Mouse (Mus musculus): ENCODE measurements at regions not wholly inside any gene's neighbourhood (a gene's known extent, or its start where the extent isn't known, plus 50 kb on each side); places are given as distances from the start of the nearest gene placed in this dataset.

DNA sequence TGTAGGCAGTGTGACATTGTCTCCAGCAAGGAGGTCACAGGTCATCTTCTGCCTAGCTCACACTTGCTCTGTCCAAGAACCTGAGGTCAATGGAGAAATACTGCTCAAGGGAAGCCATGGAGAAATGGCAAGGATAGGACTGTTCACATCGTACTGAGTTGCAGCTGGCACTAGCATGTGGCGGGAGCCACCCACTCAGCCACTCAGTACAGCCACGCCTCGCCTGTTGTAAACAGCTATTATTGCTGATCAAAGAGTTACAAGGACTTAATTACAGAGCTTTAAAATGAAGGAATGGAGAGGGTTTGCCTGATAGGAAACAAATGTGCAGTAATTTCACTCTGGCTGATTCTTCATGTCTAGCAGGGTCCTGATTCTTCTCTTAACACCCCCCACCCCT is 64.8 kb downstream of the Dll1 start:
- no peak for DNase-seq (ENCODE audit: extremely low spot score, low read depth, low spot score)

DNA sequence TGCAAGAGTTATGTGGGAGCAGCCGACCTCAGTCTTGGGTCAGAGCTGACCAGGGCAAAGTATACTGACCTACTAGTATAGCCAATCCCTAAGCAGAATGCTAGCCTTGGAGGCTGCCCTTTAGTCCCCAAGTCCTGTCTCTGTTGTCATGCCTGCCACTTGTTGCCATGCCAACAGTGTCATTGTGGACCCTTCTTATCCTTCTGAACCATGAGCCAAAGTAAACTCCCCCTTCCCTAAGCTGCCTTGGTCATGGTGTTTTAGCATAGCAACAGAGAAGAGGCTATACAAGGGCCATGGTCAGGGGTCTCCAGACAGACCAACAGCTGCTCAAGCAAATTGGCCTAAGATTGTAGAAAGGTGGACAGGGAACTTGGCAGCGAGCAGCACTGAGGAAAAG is 66.2 kb downstream of the Dll1 start:
- DNase-seq (ENCODE audit: extremely low spot score, low read depth, low spot score), result no peak

DNA sequence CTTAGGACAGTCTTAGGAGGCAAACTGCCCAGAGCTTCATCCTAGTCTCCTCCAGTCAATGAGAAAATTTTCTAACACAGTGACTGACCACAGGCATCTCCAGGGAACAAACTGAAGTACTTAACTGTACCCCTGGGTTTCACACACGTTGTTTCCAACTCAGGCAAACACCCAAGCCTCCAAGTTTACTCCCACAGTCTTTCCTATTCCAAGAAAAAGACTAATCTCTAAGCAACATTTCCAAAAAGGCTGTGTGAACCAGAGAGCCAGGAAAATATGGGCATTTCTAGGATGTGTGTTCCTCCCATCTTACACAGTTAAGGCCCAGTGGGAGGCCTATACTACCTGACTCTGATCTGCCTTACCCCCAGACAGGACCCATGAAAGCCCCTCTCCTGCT is 74.6 kb downstream of the Dll1 start:
- no peak for DNase-seq (ENCODE audit: extremely low spot score, low read depth, low spot score)

DNA sequence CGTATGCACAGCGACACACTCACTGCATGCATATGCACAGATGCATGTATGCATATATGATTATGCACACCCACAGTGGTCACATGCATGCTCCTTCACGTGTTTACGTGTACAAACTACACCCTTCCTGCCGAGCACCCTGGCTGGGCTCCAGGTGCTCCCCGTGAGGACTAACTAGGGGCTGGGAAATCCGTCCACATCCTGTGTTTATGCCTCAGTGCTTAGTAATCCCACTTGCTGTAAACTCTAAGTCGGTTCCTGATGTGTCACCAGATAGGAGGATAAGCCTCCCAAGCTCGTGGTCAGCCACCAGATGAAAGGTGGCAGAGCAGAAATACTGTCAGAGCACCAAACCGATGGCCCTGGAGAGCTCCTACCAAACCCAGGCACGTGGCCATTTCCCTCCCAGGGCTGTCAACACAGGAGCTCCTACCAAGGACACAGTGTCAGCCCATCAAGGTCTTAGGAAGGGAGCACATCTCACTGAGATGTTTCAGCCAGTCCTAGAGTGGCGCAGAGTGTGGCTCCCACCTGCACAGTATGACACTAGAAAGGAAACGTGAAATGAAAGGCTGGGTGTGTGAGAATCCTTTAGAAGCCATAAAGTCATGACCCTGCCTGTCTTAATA is 76.8 kb downstream of the Dll1 start:
- DNase-seq (ENCODE audit: extremely low spot score, low read depth, low spot score), result no peak

DNA sequence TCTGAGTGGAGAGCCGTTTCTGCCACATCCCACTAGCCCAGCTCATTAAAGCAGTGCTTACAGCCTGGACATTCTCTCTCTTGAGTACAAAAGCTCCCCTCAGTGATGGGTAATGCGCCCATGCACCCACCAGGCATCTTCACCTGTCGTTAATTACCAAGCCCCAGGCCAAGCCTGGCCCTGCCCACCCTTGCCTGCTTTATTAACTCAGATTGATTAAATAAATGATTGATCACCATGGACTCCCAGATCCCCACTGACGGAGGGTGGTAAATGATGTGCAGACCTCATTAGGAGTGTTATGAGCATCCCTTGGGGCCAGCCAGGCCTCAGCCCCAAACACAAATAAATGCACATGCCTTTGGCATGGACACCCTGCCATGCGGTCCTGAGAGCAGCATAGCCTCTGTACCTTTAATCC is 82.5 kb downstream of the Dll1 start:
- no peak for DNase-seq (ENCODE audit: extremely low spot score, low read depth, low spot score)

DNA sequence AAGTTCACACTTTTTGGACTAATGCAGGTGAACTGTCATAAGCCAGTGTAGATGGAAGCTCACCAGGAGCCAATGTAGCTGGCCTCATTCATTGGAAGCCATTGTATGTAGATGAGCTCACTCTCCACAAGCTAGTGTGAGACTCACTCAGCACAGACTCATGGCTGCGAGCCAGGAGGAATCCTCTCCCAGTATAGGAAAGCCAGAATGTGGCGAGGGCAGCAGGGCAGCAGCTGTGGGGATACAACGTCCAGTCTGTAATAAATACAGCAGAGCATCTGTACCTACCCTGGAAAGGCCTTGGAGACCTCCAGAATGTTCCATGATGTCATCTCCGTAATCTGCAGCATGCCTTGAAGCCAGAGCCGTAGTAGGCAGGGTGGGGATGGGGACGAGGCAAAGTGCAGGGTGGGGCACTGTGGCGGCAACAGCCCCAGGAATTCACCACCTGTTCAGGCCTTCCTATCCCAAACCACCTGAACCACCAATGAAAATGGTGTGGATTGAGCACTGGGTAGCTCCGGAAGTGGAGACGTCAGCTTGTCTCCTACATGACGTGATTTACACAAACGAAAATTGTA is 84.1 kb downstream of the Dll1 start:
- no peak for DNase-seq (ENCODE audit: extremely low spot score, low read depth, low spot score)

DNA sequence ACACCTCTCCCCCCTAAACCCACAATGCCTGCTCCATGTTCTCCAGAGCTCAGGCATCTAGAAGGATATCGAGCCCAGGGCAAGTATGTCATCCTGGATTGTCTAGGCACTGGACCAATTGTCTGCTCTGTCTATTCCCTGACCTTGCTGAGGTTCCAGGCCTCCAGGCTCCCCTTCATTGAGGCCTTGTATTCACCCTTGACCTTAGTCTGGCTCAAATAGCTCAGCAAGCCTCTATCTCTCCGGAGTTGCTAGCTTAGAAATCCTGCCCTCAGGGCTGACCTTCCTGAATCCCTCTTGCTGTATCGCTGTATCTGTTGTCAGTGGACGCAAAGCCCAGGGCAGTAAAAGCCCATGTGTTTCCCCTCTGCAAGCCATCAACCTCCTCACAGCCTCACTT is 85.0 kb downstream of the Dll1 start:
- DNase-seq (ENCODE audit: extremely low spot score, low read depth, low spot score), result no peak

DNA sequence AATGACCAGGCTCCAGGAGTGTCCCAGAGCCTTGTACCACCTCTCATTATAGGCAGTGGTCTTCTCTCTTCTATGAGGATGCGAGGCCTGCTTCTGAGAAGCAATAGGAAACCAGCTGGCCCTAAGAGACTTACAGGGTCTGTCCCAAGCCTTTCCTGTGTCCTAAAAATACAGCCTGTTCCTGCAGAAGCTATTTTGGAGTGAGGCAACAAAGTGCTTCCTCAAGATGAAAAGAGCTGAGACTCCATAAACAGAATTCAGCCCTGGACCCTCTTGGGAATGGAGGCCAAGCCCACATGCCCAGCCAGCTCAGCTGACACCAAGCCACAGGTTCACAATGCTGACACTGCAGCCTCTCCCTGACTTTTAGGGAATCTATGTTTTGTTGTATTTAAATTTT is 86.3 kb downstream of the Dll1 start:
- no peak for DNase-seq (ENCODE audit: extremely low spot score, low read depth, low spot score)

DNA sequence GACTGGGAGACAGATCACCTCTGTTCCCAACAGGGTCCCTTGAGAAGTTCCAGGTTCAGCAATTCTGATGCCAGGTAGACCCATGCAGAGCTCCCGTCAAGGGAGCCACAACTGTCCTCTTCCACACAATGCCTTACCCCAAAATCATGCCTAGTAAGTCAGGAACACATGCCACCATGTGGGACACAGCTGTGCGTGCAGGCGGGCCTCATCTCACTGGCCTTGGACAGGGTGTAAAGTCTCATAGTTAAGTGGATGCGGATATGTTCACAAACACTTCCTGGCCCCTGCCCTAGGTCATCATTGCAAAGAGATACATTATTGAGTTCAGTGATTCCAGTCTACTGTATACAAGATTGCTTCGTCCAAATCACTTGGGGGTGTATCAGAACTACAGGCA is 87.6 kb downstream of the Dll1 start:
- DNase-seq (ENCODE audit: extremely low spot score, low read depth, low spot score), result no peak

DNA sequence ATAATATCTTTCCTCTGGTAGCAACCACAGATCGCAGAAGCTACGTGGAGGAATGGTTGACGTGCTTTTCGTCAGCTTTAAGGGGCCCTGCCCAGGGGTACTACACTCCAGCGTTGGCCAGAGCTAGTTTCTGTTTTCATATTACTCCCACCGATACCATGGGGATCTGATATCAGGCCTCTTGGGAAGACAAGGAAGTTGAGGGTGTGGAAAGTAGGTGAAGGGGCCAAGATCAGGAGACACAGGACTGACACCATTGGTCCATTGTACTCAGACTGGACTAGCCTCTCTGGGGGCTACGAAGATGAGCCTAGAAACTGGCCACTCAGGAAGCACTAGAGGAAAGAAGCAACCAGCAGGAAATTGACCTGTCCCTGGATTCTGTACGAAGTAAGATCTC is 88.0 kb downstream of the Dll1 start:
- no peak for DNase-seq (ENCODE audit: extremely low spot score, low read depth, low spot score)

DNA sequence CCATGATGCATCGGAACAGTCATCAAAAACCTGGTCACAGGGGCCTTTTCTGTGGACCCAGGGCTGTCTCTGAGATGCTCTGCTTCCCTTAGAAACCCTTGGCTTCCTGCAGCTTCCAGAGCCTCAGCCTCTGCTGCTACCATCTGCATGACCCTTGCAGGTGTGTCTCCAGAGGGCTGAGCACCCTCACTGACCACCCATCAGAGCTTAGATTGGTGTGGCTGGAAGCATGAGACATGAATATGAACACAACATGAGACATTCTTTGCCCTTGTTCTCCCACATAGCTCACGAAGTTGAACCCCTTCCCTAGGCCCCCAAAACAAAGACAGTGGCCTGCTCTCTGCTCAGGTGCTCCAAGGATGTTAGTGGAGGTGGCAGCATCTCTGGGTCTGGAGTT is 90.1 kb downstream of the Dll1 start:
- DNase-seq (ENCODE audit: extremely low spot score, low read depth, low spot score), result no peak

DNA sequence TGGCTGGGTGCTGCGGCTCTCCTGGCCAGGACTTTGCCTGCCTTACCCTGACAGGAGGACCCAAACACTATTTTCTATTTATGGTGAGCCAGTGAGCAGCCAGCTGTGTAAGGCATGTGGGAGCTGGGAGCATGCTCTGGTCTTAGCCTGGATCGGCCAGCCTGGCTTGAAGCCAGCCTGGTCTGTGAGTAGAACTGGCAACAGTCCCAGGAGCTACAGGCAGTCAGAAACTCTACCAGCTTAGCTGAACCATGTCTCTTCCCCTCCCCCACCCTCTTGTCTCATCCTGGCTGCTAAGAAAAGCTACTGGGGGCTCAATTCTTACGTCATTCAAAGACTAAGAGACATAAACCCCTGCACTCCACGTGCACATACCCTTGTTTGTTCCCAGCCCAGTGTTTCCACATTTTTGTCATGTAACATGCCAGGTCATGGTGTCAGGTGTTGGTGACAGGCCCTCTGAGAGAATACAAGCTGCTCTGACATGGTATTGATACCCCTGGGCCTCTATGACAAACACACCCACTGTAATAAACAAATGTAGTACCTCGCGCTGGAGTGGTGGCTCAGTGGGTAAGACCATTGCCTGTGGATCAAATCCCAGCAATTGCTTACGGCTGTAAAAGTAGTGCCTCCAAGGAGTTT is 91.2 kb downstream of the Dll1 start:
- DNase-seq (ENCODE audit: extremely low spot score, low read depth, low spot score), result no peak

DNA sequence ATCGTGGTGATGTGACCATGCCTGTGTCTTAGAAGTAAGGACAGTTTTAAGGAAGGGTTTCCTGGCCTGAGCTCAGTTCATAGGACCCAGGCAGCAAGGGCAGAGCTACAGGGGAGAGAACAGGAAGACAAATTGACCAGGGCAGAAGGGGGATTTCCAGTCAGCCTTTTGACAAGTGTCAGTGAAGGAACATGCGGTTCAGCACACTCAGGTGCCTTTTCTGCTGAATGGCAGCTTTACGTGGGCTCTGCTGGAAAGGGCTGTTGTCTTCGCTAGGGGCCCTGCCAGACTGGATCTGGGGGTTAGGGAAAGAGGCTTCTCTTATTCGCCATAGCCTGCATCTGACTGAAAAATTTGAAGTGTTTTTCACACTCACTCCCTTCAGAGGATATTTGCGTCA is 106.8 kb downstream of the Dll1 start:
- no peak for DNase-seq (ENCODE audit: extremely low spot score, low read depth, low spot score)

DNA sequence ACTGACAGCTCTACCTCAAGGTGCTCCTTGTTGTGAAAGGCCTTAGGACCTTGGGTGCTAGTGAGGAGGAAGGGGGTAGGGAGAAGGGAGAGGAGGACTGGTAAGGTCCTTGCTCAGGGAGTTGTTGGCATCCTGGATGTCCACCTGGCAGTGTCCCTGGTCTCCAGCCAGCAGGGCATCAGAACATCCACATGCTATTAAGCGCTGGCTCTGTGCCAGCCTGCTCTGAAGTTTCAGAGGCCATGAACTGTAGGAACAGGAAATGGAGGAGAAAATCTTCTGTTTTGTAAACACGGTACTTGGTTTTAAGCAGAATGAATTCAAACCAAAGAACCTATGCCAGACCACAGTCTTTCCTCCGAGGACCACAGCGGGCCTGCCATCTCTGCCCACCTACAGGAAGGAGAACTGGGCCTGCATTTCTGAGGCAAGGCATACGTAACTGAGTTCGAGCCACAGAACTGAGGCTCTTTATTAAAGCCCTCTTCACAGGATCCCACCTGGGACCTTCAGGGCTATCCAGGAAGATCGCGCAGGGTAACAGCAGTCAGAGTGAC is 107.5 kb downstream of the Dll1 start:
- DNase-seq (ENCODE audit: extremely low spot score, low read depth, low spot score), result no peak

DNA sequence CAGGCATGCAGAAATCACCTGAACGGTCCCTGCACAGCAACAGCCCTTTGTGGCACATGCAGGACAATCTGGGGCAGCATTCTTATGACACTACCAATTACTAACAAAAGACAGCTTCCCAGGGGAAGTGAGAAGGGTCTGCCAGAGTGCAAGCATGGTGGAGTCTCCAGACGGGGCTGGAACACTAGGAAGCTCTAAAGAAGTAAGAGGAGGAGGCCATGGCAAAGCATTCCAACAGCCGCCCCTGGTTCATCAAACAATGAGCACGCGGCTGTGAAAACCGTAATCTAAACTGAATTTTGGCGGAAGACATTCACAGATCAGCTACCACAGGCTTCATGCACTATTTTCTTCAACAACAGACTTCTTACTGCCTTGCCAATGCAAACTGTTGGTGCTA is 109.0 kb downstream of the Dll1 start:
- DNase-seq (ENCODE audit: extremely low spot score, low read depth, low spot score), result no peak

DNA sequence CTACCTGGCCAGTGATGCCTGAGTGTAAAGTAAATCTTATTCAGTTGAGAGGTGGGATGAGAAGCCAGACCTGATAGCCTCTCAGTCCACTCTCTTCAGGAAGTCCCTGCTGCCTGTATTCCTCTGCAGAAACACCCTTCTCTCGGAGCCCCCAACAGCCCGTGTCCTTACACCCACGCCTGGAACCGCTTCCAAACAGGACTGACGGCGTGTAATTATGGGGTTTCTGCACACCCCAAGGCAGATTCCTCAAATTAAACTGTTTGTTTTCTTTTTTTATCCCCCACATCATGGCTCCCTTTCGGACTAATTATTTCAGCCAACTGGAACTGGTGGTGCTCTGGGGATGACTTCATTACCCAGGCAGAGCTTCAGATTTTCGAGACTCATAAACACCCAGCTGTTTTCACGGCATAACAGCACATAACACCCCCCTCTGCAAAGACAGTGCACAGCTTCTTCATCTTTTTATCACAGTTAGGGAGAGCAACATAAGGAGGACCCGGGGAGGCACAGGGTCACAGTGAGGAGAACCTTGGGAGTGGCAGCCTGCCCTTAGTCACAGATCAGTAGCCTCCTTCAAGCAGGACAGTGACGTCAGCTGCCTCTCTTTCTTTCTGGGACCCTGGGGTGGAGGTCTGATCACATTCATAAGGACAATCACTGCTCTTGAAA is 117.1 kb downstream of the Dll1 start:
- no peak for DNase-seq (ENCODE audit: extremely low spot score, low read depth, low spot score)

DNA sequence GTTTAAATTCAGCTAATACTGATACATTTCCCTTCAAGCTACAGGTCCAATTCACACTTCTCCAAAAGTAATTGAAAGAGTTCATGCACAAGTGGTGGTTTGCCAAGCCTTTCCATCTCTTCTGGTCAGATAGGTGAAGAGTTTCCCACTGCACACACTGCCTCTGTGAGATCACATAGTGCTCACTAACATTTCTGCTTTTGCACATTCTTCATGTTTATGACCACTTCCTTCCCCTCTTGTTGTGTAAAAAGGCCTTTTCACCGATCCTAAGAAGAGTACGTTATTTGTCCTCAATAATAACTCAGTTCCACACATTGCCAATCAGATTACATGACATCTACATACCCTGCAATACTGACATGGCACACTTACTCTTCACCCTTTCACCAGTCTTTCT is 120.8 kb downstream of the Dll1 start:
- no peak for DNase-seq (ENCODE audit: extremely low spot score, low read depth, low spot score)

DNA sequence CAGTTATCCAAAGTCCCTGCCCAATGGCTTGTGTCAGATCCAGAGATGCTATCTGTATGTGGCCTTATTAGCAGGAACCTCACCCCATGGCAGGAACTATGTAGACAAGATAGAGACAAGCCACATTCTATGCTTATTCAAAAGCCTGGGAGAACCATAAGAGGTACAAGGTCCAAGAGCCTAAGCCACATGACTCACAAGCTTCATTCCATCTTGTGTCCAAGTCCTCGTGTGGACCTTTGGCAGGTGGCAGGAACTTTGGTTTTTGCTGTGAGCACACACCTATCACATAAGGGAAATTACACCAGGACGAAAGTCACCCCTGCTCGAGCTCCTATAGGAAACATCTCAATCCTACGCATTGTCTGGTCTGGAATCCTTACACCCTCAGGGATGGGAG is 122.9 kb downstream of the Dll1 start:
- no peak for DNase-seq (ENCODE audit: extremely low spot score, low read depth, low spot score)

DNA sequence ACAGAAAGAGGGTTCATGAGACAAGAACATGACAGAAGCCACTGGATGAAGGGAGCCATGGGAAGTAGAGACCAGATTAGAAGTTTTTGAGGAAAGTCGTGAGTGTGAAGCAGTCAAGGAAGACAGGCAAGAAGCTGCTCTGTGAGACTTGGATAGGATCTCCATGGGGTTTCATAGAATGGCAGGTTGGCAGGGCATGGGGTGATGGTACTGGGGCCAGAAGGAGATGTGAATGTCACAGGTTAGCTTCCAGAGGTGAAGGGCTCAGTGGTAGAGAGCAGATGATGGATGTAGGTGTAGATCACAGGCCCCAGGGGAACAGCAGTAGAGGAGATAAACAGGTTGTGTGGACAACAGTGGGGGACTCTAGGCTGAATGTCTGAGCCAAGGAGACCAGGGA is 123.4 kb downstream of the Dll1 start:
- no peak for DNase-seq (ENCODE audit: extremely low spot score, low read depth, low spot score)

DNA sequence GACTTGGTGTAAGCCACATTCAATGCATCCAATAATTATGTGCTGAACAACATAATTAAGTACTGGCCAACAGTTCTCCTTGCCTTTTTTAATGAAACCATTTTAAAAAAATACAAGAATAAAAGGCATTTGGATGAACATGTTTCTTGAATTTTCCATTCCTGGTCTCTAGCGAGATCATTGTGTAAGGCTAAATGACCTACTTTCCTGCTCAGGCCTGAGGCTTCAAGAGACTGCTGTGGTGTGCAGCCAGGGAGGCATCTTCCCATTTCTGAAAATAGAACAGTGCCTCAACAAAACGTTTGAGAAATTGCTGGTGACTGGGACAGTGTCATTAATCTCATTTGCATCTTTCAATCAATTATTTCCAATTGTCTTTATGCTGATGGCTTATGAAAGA is 124.5 kb downstream of the Dll1 start:
- no peak for DNase-seq (ENCODE audit: extremely low spot score, low read depth, low spot score)

DNA sequence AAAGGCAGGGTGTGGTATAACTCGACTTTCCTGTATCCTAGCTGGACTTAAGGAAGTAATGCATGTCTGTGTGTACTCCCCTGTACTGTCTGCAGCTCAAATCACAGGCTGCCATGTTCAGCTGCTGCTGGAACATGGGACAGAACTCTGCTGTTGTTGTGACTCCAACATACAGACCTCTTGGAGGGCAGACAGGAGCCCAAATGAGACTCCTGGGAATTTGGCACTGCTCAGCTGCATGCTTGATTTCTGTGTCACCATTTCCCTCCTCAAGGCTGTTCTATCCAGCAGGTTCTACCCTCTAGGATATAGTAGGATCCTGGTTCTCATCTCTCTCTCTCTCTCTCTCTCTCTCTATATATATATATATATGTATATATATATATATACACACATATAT is 125.0 kb downstream of the Dll1 start:
- no peak for DNase-seq (ENCODE audit: extremely low spot score, low read depth, low spot score)

DNA sequence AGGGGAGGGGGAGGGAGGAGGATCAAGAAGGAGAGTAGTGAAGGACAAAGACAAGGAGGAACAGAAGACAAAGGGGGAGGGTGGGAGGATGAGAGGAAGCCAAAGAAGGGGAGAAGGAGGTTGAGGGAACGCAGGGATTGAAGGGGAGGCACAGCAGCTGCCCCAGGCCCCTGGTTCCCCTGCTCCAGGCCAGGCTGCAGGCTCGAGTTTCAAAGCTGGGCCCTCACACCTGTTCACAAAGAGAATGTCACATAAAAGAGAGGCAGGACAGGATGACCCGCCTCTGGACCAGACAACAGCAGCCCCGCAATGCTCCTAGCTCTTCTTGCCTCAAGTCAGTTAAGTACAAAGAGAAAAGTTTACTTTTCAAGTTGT is 128.3 kb downstream of the Dll1 start:
- no peak for DNase-seq (ENCODE audit: extremely low spot score, low read depth, low spot score)

Measured in hindlimb bud, embryonic 11.5 days (tissue).